Mouse (Mus musculus) myocyte (in vitro differentiated cells): Measurements from ENCODE around the gene Prex1. TPM values are rescaled to one million over a fixed set of nuclear protein-coding genes. Genes with fewer than 3 reads are reported as not detected.

Experiments used
- H3K27me3 ChIP-seq: one replicate; pipeline ENCODE4 v1.6.1; 2011; ENCODE audit not compliant: control insufficient read depth, insufficient read depth, insufficient read length
- H3K36me3 ChIP-seq: one replicate; pipeline ENCODE4 v1.6.1; 2011; ENCODE audit not compliant: control insufficient read depth, insufficient read depth
- H3K4me2 ChIP-seq: one replicate; pipeline ENCODE4 v1.6.1; 2011; ENCODE audit warnings: low read depth, control low read depth
- H3K4me3 ChIP-seq: one replicate; pipeline ENCODE4 v1.5.1; 2011; ENCODE audit warnings: mild to moderate bottlenecking, control low read depth, moderate library complexity
- H3K79me2 ChIP-seq: one replicate; pipeline ENCODE4 v1.6.1; 2011; ENCODE audit not compliant: control insufficient read depth, insufficient read depth
- H3ac ChIP-seq: one replicate; pipeline ENCODE4 v1.6.1; 2011; ENCODE audit not compliant: control insufficient read depth, insufficient read length
- CEBPB ChIP-seq: IDR thresholded peaks from 2 replicates; pipeline ENCODE4 v1.6.1; 2011; ENCODE audit warnings: mild to moderate bottlenecking, moderate library complexity; ENCODE audit not compliant: poor library complexity, insufficient read depth, severe bottlenecking
- E2F4 ChIP-seq: IDR thresholded peaks from one replicate; pipeline ENCODE4 v1.6.1; 2011; ENCODE audit warnings: mild to moderate bottlenecking, control low read depth, moderate library complexity; ENCODE audit not compliant: insufficient read depth
- MAX ChIP-seq: IDR thresholded peaks from one replicate; pipeline ENCODE4 v1.6.1; 2011; ENCODE audit warnings: low read depth, mild to moderate bottlenecking, control low read depth
- MYOD1 ChIP-seq, 3 experiments: IDR thresholded peaks; one replicate each; pipeline ENCODE4 v1.6.1; 2011; ENCODE audit warnings: control low read depth in 2 of 3, low read depth in 2 of 3, mild to moderate bottlenecking in 2 of 3, moderate library complexity in 1 of 3; ENCODE audit not compliant: insufficient read length in 2 of 3, control insufficient read depth in 1 of 3
- MYOG ChIP-seq, 3 experiments: IDR thresholded peaks; one replicate each; pipeline ENCODE4 v1.6.1; 2011; ENCODE audit warnings: control low read depth in 2 of 3, low read depth in 2 of 3, mild to moderate bottlenecking in 2 of 3; ENCODE audit not compliant: insufficient read length in 2 of 3, control insufficient read depth in 1 of 3, insufficient read depth in 1 of 3
- POLR2A ChIP-seq: IDR thresholded peaks from one replicate; pipeline ENCODE4 v1.6.1; 2011; ENCODE audit warnings: low read depth, mild to moderate bottlenecking, control low read depth, moderate library complexity; ENCODE audit not compliant: insufficient read length
- POLR2AphosphoS2 ChIP-seq: IDR thresholded peaks from one replicate; pipeline ENCODE4 v1.6.1; 2011; ENCODE audit warnings: low read depth, control low read depth; ENCODE audit not compliant: insufficient read length
- REST ChIP-seq: IDR thresholded peaks from one replicate; pipeline ENCODE4 v1.6.1; 2011; ENCODE audit warnings: mild to moderate bottlenecking, control low read depth, moderate library complexity; ENCODE audit not compliant: insufficient read depth, insufficient read length
- SRF ChIP-seq: IDR thresholded peaks from one replicate; pipeline ENCODE4 v1.6.1; 2011; ENCODE audit warnings: low read depth; ENCODE audit not compliant: control insufficient read depth, insufficient read length
- TCF12 ChIP-seq: IDR thresholded peaks from one replicate; pipeline ENCODE4 v1.6.1; 2011; ENCODE audit warnings: mild to moderate bottlenecking, control low read depth; ENCODE audit not compliant: poor library complexity, insufficient read depth, severe bottlenecking
- TCF3 ChIP-seq: IDR thresholded peaks from one replicate; pipeline ENCODE4 v1.6.1; 2011; ENCODE audit warnings: low read depth, control low read depth; ENCODE audit not compliant: insufficient read length
- USF1 ChIP-seq: IDR thresholded peaks from one replicate; pipeline ENCODE4 v1.6.1; 2011; ENCODE audit warnings: low read depth, mild to moderate bottlenecking, control low read depth, moderate library complexity
- polyA plus RNA-seq: library from polyadenylated mRNA; unstranded; fragments of >200 nt; fragmentation: generic; extraction: Trizol; gene quantifications from one replicate; pipeline ENCODE4 v1.2.1, GENCODE M21; 2012; ENCODE audit warnings: missing spikeins

Prex1 gene
- polyA plus RNA-seq, 1 experiment: 0.17 TPM

DNA sequence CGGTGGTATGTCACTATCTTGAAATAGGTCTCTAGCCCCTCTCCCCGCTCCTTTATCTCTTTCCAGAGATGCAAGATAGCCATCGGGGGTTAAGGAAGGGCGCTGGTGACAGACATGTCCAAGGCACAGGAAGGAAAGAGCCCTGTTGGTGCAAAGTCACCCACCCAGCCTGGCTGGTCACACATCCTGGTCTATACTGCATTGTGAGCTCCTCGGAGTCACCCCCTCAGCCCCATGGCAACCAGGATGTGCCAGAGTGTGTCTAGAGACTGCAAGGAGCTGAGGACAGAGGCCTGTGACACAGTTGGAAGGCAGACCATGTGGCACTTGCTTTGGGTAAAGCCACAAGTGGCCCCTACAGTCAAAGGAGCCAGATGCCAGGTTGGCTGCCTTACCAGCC is 94.4 kb downstream of the Prex1 start:
- Histone ChIP-seq H3K4me2 (no peak overlapping the region), H3K4me3 (no peak overlapping the region), H3K27me3 (peaks cover 53% of the 10 kb centered on the region), H3ac (no peak overlapping the region), H3K36me3 (no peaks in the 10 kb centered on the region), H3K79me2 (no peaks in the 10 kb centered on the region)
- TF ChIP-seq E2F4 (no peak), TCF12 (no peak), CEBPB (no peak), REST (no peak), TCF3 (no peak), USF1 (no peak), SRF (no peak), MYOD1 (IDR thresholded peaks at IDR 0.05; ENCODE audit: control insufficient read depth in 1 of 3, insufficient read length in 2 of 3, low read depth in 2 of 3) (no peak), POLR2A (no peak), POLR2AphosphoS2 (no peak), MAX (no peak), MYOG (IDR thresholded peaks at IDR 0.05; ENCODE audit: control insufficient read depth in 1 of 3, insufficient read depth in 1 of 3, insufficient read length in 2 of 3, low read depth in 2 of 3) (no peak)

DNA sequence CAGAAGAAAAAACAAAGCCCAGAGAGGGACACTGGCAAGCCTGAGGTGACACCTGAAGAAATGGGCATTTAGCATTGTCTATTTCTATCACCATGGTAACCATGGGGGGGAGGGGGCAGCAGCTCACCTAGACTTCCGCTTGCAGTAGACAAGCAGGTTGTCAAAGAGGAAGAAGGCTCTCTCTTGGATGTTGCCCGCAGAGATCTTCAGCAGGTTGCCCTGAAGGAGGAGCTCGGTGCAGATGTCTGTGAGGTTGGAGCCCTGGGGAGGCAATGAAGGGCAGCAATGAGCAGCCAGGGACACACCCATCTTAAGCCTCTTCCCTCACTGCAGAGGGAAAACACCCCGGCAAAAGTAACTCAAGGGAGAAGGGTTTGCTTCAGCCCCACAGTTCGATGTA is 95.9 kb downstream of the Prex1 start:
- Histone ChIP-seq H3K36me3 (no peaks in the 10 kb centered on the region), H3ac (no peak overlapping the region), H3K4me3 (no peak overlapping the region), H3K27me3 (peaks cover 50% of the 10 kb centered on the region), H3K79me2 (no peaks in the 10 kb centered on the region), H3K4me2 (no peak overlapping the region)
- no peak for TF ChIP-seq POLR2A
- no peak for TF ChIP-seq MYOD1 (IDR thresholded peaks at IDR 0.05; ENCODE audit: control insufficient read depth in 1 of 3, insufficient read length in 2 of 3, low read depth in 2 of 3)
- TF ChIP-seq TCF3: no peak

DNA sequence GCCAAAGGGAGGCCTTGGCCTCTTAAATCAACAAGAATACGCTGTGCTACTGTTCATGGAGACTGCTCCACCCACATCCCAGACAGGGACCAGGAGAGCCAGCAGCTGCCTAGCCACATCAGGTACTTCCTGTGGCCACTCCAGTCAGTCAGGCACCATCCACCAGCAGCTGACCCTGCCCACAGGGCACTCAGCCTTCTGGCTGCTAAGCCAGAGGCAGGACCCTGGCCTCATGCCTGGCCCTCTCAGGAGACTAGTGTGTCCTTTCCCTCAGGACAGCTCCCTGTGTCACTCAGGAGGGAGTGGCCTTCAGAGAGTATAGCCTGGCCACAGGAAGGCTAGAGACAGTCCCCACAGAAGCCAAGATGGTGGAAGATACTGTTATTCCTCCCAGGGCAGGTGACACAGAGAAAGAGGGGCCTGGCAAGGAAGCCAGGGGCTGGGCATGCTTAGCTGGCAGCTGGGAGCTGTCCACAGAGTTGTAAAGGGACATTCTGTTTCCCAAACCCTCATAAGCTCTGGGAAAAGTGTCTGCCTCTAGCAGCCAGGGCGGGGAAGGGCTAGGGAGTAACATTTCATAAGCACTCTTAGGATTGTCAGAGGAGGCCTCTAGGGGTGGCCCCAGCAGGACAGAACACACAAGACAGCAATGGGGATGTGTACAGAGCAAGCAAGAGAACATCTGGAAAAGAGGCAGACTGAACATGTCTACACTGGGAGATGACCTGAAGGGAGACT is 98.1 kb downstream of the Prex1 start:
- TF ChIP-seq MYOD1 (IDR thresholded peaks at IDR 0.05; ENCODE audit: control insufficient read depth in 1 of 3, insufficient read length in 2 of 3, low read depth in 2 of 3): peak in 2 of 3 experiments; percentile 49 to 96
- no peak for TF ChIP-seq POLR2AphosphoS2
- TF ChIP-seq MYOG (IDR thresholded peaks at IDR 0.05; ENCODE audit: control insufficient read depth in 1 of 3, insufficient read depth in 1 of 3, insufficient read length in 2 of 3, low read depth in 2 of 3): peak; percentile 7 to 69 (median 63)
- no peak for TF ChIP-seq CEBPB
- TF ChIP-seq SRF: no peak
- no peak overlapping the region for H3K4me3 ChIP-seq
- H3ac ChIP-seq: no peak overlapping the region
- peaks cover 37% of the 10 kb centered on the region for H3K27me3 ChIP-seq
- H3K36me3 ChIP-seq: no peaks in the 10 kb centered on the region
- no peak overlapping the region for H3K4me2 ChIP-seq
- no peaks in the 10 kb centered on the region for H3K79me2 ChIP-seq

DNA sequence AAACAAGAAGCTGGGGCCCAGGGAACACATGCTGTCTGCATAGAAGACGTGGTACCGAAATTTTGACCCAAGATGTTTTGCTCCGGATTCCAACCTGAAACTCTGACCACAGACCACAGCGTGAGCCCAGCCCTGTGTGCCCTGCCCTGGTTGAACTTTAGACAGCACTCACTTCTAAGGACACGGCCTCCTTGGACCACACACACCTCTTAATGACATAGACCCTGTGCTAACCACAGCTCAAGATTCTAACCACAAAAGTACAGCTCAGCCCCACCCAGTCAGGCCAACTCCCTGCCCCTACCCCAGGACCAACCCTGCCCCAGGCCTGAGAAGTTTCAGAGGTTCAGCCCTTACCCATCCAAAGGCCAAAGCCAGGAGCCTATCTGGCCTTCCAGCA is 103.4 kb downstream of the Prex1 start:
- Histone ChIP-seq H3K79me2 (no peaks in the 10 kb centered on the region), H3ac (no peak overlapping the region), H3K4me2 (no peak overlapping the region), H3K36me3 (no peaks in the 10 kb centered on the region), H3K27me3 (no peaks in the 10 kb centered on the region), H3K4me3 (no peak overlapping the region)
- TF ChIP-seq USF1 (no peak), SRF (no peak), POLR2AphosphoS2 (no peak), TCF12 (no peak), POLR2A (no peak), REST (no peak), CEBPB (no peak), TCF3 (no peak), MYOG (IDR thresholded peaks at IDR 0.05; ENCODE audit: control insufficient read depth in 1 of 3, insufficient read depth in 1 of 3, insufficient read length in 2 of 3, low read depth in 2 of 3) (no peak), MAX (no peak), E2F4 (no peak)

DNA sequence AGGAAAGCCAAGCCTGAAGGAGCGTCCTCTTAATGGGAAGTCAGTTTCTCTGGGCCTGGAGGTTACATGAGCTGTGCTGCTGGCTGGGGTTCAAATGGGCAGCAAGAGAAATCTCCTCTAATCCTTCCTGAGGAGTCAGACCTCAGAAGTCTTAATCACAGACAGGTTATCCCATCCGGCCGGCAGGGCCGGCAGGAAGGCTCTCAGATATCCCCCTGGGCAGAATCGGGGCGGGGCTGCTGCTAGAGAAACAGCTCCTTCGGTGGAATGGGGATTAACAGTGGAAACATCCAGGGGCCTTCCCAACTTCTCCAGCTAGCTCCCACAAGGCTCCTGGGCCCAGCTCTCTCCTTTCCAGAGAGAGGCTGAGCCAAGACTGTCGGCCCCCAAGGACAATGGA is 105.1 kb downstream of the Prex1 start:
- Histone ChIP-seq H3K79me2 (no peaks in the 10 kb centered on the region), H3K36me3 (no peaks in the 10 kb centered on the region), H3ac (no peak overlapping the region), H3K27me3 (no peaks in the 10 kb centered on the region), H3K4me3 (no peak overlapping the region), H3K4me2 (no peak overlapping the region)
- TF ChIP-seq SRF (no peak), POLR2AphosphoS2 (no peak), CEBPB (no peak), USF1 (no peak), MAX (no peak)
